Mouse (Mus musculus) testis, adult 2 months (tissue): ENCODE measurements around the gene Fbxo44. TPM values are rescaled to one million over a fixed set of nuclear protein-coding genes. Genes with fewer than 3 reads are reported as not detected.
A peak's percentile ranks its signal among the peaks of the same experiment; 100 is the strongest.

Experiments used
- H3K27ac ChIP-seq: fragments of 200-500 bp; 2 replicates; pipeline ENCODE4 v1.5.1; 2012; ENCODE audit warnings: low read depth, low read length; ENCODE audit not compliant: control insufficient read depth, insufficient read depth
- H3K27me3 ChIP-seq: fragments of 200-500 bp; 2 replicates; pipeline ENCODE4 v1.6.1; 2012; ENCODE audit warnings: mild to moderate bottlenecking, low read length, moderate library complexity; ENCODE audit not compliant: control insufficient read depth, insufficient read depth
- H3K36me3 ChIP-seq: fragments of 200-500 bp; 2 replicates; pipeline ENCODE4 v1.6.1; 2012; ENCODE audit warnings: mild to moderate bottlenecking, low read length; ENCODE audit not compliant: control insufficient read depth, insufficient read depth
- H3K4me1 ChIP-seq: fragments of 200-500 bp; 2 replicates; pipeline ENCODE4 v1.6.1; 2012; ENCODE audit warnings: low read length; ENCODE audit not compliant: control insufficient read depth, insufficient read depth
- H3K4me3 ChIP-seq: fragments of 200-500 bp; 2 replicates; pipeline ENCODE4 v1.5.1; 2012; ENCODE audit warnings: low read depth, mild to moderate bottlenecking, low read length, moderate library complexity, mixed read lengths; ENCODE audit not compliant: control insufficient read depth
- CTCF ChIP-seq: fragments of 200-500 bp; IDR thresholded peaks from 2 replicates; pipeline ENCODE4 v1.5.1; 2012; ENCODE audit warnings: low read depth, mild to moderate bottlenecking, inconsistent platforms, low read length, moderate library complexity; ENCODE audit not compliant: control insufficient read depth, insufficient read depth, insufficient replicate concordance
- POLR2A ChIP-seq: fragments of 200-500 bp; IDR thresholded peaks from 2 replicates; pipeline ENCODE4 v1.6.1; 2012; ENCODE audit warnings: low read depth, mild to moderate bottlenecking, inconsistent platforms, low read length, moderate library complexity; ENCODE audit not compliant: control insufficient read depth
- polyA plus RNA-seq: library from polyadenylated mRNA; depleted of rRNA; stranded (reverse); fragments of >200 nt; gene quantifications from 2 replicates; pipeline ENCODE4 v1.2.3, GENCODE M21; 2012; rRNA removed

Fbxo44 gene
- 191 and 200 TPM in 2 replicates for polyA plus RNA-seq

- H3K4me3 ChIP-seq, result peak within 1 kb of the TSS; percentile 93
- TF ChIP-seq POLR2A (no peak), CTCF (no peak)
- peak within 1 kb of the TSS; percentile 89 for H3K27ac ChIP-seq
- H3K4me1 ChIP-seq, result peaks cover 20% of the 10 kb centered on the region
- H3K27me3 ChIP-seq, result no peaks in the 10 kb centered on the region
- H3K36me3 ChIP-seq, result no peaks in the 10 kb centered on the region
Measured at GRCm38 (mm10) chr4:148160436-148161390, at the start of gene Fbxo44, which contains the start of gene Fbxo2. Fbxo44 (minus strand) TSS chr4:148160482. Fbxo2 (plus strand) TSS chr4:148160621.

- Histone ChIP-seq H3K27ac (no peak overlapping the region), H3K27me3 (no peaks in the 10 kb centered on the region), H3K36me3 (no peaks in the 10 kb centered on the region), H3K4me1 (no peaks in the 10 kb centered on the region), H3K4me3 (no peak overlapping the region)
- TF ChIP-seq CTCF (no peak), POLR2A (no peak)
Measured at GRCm38 (mm10) chr4:148204873-148205232, 44.6 kb upstream of the Fbxo44 start.

- TF ChIP-seq CTCF (no peak), POLR2A (no peak)
- Histone ChIP-seq H3K36me3 (no peaks in the 10 kb centered on the region), H3K4me3 (no peak overlapping the region), H3K4me1 (no peaks in the 10 kb centered on the region), H3K27me3 (no peaks in the 10 kb centered on the region), H3K27ac (no peak overlapping the region)
Measured at GRCm38 (mm10) chr4:148204061-148204872, 44.0 kb upstream of the Fbxo44 start.

- TF ChIP-seq CTCF (no peak), POLR2A (no peak)
- H3K27ac ChIP-seq, result no peak overlapping the region
- H3K27me3 ChIP-seq, result no peaks in the 10 kb centered on the region
- no peaks in the 10 kb centered on the region for H3K36me3 ChIP-seq
- H3K4me3 ChIP-seq, result no peak overlapping the region
- H3K4me1 ChIP-seq, result no peaks in the 10 kb centered on the region
Measured at GRCm38 (mm10) chr4:148203557-148203956, 43.3 kb upstream of the Fbxo44 start.

GRCm38 (mm10) chr4:148198721-148199120 lies 38.4 kb upstream of the Fbxo44 start:
- H3K27me3 ChIP-seq, result no peaks in the 10 kb centered on the region
- TF ChIP-seq CTCF (no peak), POLR2A (no peak)

GRCm38 (mm10) chr4:148194400-148194799 lies 34.1 kb upstream of the Fbxo44 start:
- TF ChIP-seq POLR2A, result no peak
- TF ChIP-seq CTCF, result no peak
- Histone ChIP-seq H3K27ac (no peak overlapping the region), H3K27me3 (no peaks in the 10 kb centered on the region), H3K4me1 (peaks cover 5% of the 10 kb centered on the region; the same call in 1 of the 2 replicates), H3K36me3 (no peaks in the 10 kb centered on the region), H3K4me3 (no peak overlapping the region)

More at GRCm38 (mm10) chr4:148198721-148199120, 38.4 kb upstream of the Fbxo44 start:
- H3K4me1 ChIP-seq, result no peaks in the 10 kb centered on the region
- no peak overlapping the region for H3K27ac ChIP-seq
- H3K4me3 ChIP-seq, result no peak overlapping the region
- H3K36me3 ChIP-seq, result no peaks in the 10 kb centered on the region
